Mouse (Mus musculus): ENCODE results near the gene Gm28048.

Gm28048 gene

GRCm38 (mm10) chr11:22813427-22813826 is 168.5 kb downstream of the Gm28048 start:
- in situ Hi-C loops (cut with MboI; ENCODE audit: low sequenced_read_pairs): no loop called here

GRCm38 (mm10) chr11:22811413-22811812 is 170.5 kb downstream of the Gm28048 start:
- in situ Hi-C loops (cut with MboI; ENCODE audit: low sequenced_read_pairs): no loop called here

GRCm38 (mm10) chr11:22809465-22810096 is 172.3 kb downstream of the Gm28048 start:
- in situ Hi-C loops (cut with MboI; ENCODE audit: low sequenced_read_pairs): no loop called here

GRCm38 (mm10) chr11:22808040-22808439 is 173.8 kb downstream of the Gm28048 start:
- in situ Hi-C loops (cut with MboI; ENCODE audit: low sequenced_read_pairs): no loop called here

GRCm38 (mm10) chr11:22805171-22805570 is 176.7 kb downstream of the Gm28048 start:
- in situ Hi-C loops (cut with MboI; ENCODE audit: low sequenced_read_pairs): no loop called here

- in situ Hi-C loops (cut with MboI; ENCODE audit: low sequenced_read_pairs): no loop called here
Measured at GRCm38 (mm10) chr11:22799987-22800424, 181.9 kb downstream of the Gm28048 start.

- in situ Hi-C loops (cut with MboI; ENCODE audit: low sequenced_read_pairs): no loop called here
Measured at GRCm38 (mm10) chr11:22798916-22799315, 183.0 kb downstream of the Gm28048 start.

- in situ Hi-C loops (cut with MboI; ENCODE audit: low sequenced_read_pairs): no loop called here
Measured at GRCm38 (mm10) chr11:22794734-22795133, 187.2 kb downstream of the Gm28048 start.

GRCm38 (mm10) chr11:22793881-22794203 is 188.0 kb downstream of the Gm28048 start:
- in situ Hi-C loops (cut with MboI; ENCODE audit: low sequenced_read_pairs): no loop called here

GRCm38 (mm10) chr11:22793176-22793880 is 188.6 kb downstream of the Gm28048 start:
- in situ Hi-C loops (cut with MboI; ENCODE audit: low sequenced_read_pairs): no loop called here

GRCm38 (mm10) chr11:22792149-22792548 is 189.7 kb downstream of the Gm28048 start:
- in situ Hi-C loops (cut with MboI; ENCODE audit: low sequenced_read_pairs): no loop called here

GRCm38 (mm10) chr11:22791726-22792125 is 190.2 kb downstream of the Gm28048 start:
- in situ Hi-C loops (cut with MboI; ENCODE audit: low sequenced_read_pairs): no loop called here

- in situ Hi-C loops (cut with MboI; ENCODE audit: low sequenced_read_pairs): no loop called here
Measured at GRCm38 (mm10) chr11:22787833-22788232, 194.1 kb downstream of the Gm28048 start.

All from CH12F3 (cell line).